Mouse (Mus musculus): ENCODE measurements around the gene Lrfn5. TPM values are rescaled to one million over a fixed set of nuclear protein-coding genes. Genes with fewer than 3 reads are reported as not detected.

Lrfn5 gene
- not detected in 2 replicates for polyA plus RNA-seq (2012; rRNA removed; ENCODE audit: low replicate concordance)

GRCm38 (mm10) chr12:61522829-61523370 is at the start of gene Lrfn5:
Gene Lrfn5 (plus strand): TSS chr12:61523150.

